Mouse (Mus musculus) heart, adult 2 months (tissue): ENCODE measurements around the gene Slc48a1. TPM values are rescaled to one million over a fixed set of nuclear protein-coding genes. Genes with fewer than 3 reads are reported as not detected.

Experiments used
- DNase-seq, 2 experiments: peaks; one replicate each; pipeline ENCODE4 v3.0.0; 2021
- H3K27ac ChIP-seq: fragments of 200-600 bp; 2 replicates; pipeline ENCODE4 v1.8.1; 2022
- H3K27me3 ChIP-seq: fragments of 200-500 bp; 2 replicates; pipeline ENCODE4 v1.6.1; 2012; ENCODE audit warnings: mild to moderate bottlenecking, low read length, inconsistent platforms, mixed read lengths; ENCODE audit not compliant: control insufficient read depth, insufficient read depth
- H3K36me3 ChIP-seq: fragments of 200-500 bp; 2 replicates; pipeline ENCODE4 v1.6.1; 2012; ENCODE audit warnings: low read length, inconsistent platforms; ENCODE audit not compliant: control insufficient read depth, insufficient read depth
- H3K4me1 ChIP-seq: fragments of 200-500 bp; 2 replicates; pipeline ENCODE4 v1.6.1; 2011; ENCODE audit warnings: low read length; ENCODE audit not compliant: control insufficient read depth, insufficient read depth
- H3K4me3 ChIP-seq: fragments of 200-600 bp; 2 replicates; pipeline ENCODE4 v1.8.1; 2022
- H3K79me2 ChIP-seq: fragments of 200-500 bp; replicated peaks from 2 replicates; pipeline ENCODE4 v1.6.1; 2012; ENCODE audit warnings: mild to moderate bottlenecking, inconsistent platforms, low read length, moderate library complexity, mixed read lengths; ENCODE audit not compliant: control insufficient read depth, insufficient read depth
- H3K9ac ChIP-seq: fragments of 200-500 bp; 2 replicates; pipeline ENCODE4 v1.6.1; 2012; ENCODE audit warnings: low read depth, mild to moderate bottlenecking, control low read depth, inconsistent platforms, low read length, mixed read lengths
- CTCF ChIP-seq: fragments of 200-600 bp; IDR thresholded peaks from 2 replicates; pipeline ENCODE4 v1.8.1; 2022; ENCODE audit warnings: antibody characterized with exemption, mild to moderate bottlenecking, moderate library complexity
- EP300 ChIP-seq: fragments of 200-500 bp; IDR thresholded peaks from 2 replicates; pipeline ENCODE4 v1.6.1; 2011; ENCODE audit warnings: low read depth, low read length, control low read depth; ENCODE audit not compliant: insufficient read depth
- POLR2A ChIP-seq: fragments of 200-500 bp; IDR thresholded peaks from 2 replicates; pipeline ENCODE4 v1.6.1; 2011; ENCODE audit warnings: mild to moderate bottlenecking, low read depth, low read length, control low read depth; ENCODE audit not compliant: insufficient read depth
- WGBS: fragments of 180-500 bp; shearing (Covaris S2); methylation state at CpG from one replicate; pipeline ENCODE4 v1.1.7; 2018; 5-methylcytosine and 5-hydroxymethylcytosine counted together
- intact Hi-C: fragments of 180-260 bp; cut with DNase I; formaldehyde crosslinking; loops from one replicate; pipeline ENCODE4 v1.15.1; 2025
- polyA plus RNA-seq: library from polyadenylated mRNA; depleted of rRNA; stranded (reverse); fragments of >200 nt; gene quantifications from 2 replicates; pipeline ENCODE4 v1.2.3, GENCODE M21; 2012
- total RNA-seq, 2 experiments: library from RNA; stranded (reverse); gene quantifications; 2 replicates each; pipeline ENCODE4 v1.2.3; 2021

Slc48a1 gene
- total and polyA plus RNA-seq, 3 experiments = 72.7 to 85.3 (median 73.0) TPM

DNA sequence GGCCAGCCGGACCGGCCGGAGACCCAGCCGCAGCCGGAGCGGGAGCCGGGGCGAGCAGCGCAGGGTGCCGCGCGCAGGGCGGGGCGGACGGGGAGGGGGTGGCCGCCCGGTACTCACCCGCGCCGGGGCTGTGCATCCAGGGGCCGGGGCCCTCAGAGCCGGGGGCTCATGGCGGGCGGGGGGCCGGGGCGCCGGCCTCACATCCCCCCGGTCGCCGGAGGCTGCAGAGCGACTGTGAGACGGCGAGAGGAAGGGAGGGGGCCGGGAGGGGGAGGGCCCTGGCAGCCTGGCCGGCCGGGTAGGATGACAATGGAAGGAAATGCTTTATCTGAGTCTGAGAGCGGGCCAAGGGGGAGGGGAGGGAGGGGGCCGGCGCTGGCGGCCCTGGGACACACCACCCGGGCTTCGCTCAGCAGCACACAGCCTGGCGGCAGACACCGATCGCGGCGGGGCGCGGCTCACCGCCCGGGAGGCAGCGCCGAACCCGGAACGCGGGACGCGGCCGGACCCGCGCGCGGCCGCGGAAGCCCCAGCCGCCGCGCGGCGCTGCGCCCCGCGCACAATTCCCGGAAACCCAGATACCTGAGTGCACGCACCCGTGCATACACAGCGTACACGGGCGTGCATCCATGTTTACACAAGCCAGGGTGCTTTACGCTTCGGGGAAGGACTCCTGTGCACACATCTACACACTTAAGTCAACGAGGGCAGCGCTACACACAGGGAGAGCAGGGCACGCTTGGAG lies 53.1 kb downstream of the Slc48a1 start:
- Histone ChIP-seq H3K79me2 (0 out of 2 replicates have a peak, but pooled peaks cover 4% of the 10 kb centered on the region), H3K36me3 (peaks cover 2% of the 10 kb centered on the region), H3K4me1 (peaks cover 20% of the 10 kb centered on the region), H3K27me3 (no peaks in the 10 kb centered on the region), H3K9ac (peak overlapping the region; percentile 90), H3K27ac (peak overlapping the region; percentile 88), H3K4me3 (peak overlapping the region; percentile 75)
- intact Hi-C loops = loop anchor here (1.0 kb wide), 1 partner anchor 10 kb away; no protein-coding TSS in a partner anchor
- under 1% methylated on average over 71 of the region's 84 CpGs for WGBS
- DNase-seq = peak; percentile 86 to 90
- TF ChIP-seq CTCF (peak; percentile 48), POLR2A (peak; percentile 59; the same call in 1 of the 2 replicates), EP300 (peak; percentile 39; the same call in 1 of the 2 replicates)

- H3K4me1 ChIP-seq = peaks cover 18% of the 10 kb centered on the region
- peak overlapping the region; percentile 88 for H3K27ac ChIP-seq
- 11% methylated on average over 10 of the region's 10 CpGs for WGBS
- H3K79me2 ChIP-seq = 0 out of 2 replicates have a peak, but pooled peaks cover 3% of the 10 kb centered on the region
- TF ChIP-seq CTCF (no peak), POLR2A (no peak), EP300 (no peak)
- H3K4me3 ChIP-seq = peak overlapping the region; percentile 75; the same call in 1 of the 2 replicates
- peak overlapping the region; percentile 79 for H3K9ac ChIP-seq
- peak; percentile 58 to 60 for DNase-seq
- H3K36me3 ChIP-seq = no peaks in the 10 kb centered on the region; the same call in 1 of the 2 replicates
- H3K27me3 ChIP-seq = no peaks in the 10 kb centered on the region
- intact Hi-C loops = loop anchor here (1.0 kb wide), 1 partner anchor 11 kb away; no protein-coding TSS in a partner anchor
These were observed 53.8 kb downstream of the Slc48a1 start for GRCm38 (mm10) chr15:97831987-97832640.

GRCm38 (mm10) chr15:97832764-97833479 lies 54.6 kb downstream of the Slc48a1 start:
- intact Hi-C loops = no loop called here
- H3K4me1 ChIP-seq = peaks cover 23% of the 10 kb centered on the region
- 71% methylated on average over 9 of the region's 9 CpGs for WGBS

GRCm38 (mm10) chr15:97836153-97836893 lies 58.0 kb downstream of the Slc48a1 start:
- intact Hi-C loops = no loop called here
- WGBS = 76% methylated on average over 17 of the region's 17 CpGs
- no peaks in the 10 kb centered on the region for H3K79me2 ChIP-seq
- DNase-seq = peak in 1 of 2 experiments; percentile 10
- no peak for TF ChIP-seq EP300
- no peak for TF ChIP-seq POLR2A
- TF ChIP-seq CTCF = no peak
- H3K4me1 ChIP-seq = peaks cover 41% of the 10 kb centered on the region
- peak overlapping the region; percentile 56 for H3K27ac ChIP-seq
- no peak overlapping the region for H3K9ac ChIP-seq
- H3K27me3 ChIP-seq = no peaks in the 10 kb centered on the region
- H3K36me3 ChIP-seq = peaks cover 4% of the 10 kb centered on the region
- no peak overlapping the region for H3K4me3 ChIP-seq

More at GRCm38 (mm10) chr15:97832764-97833479, 54.6 kb downstream of the Slc48a1 start:
- peak in 1 of 2 experiments; percentile 24 for DNase-seq
- H3K36me3 ChIP-seq = no peaks in the 10 kb centered on the region; the same call in 1 of the 2 replicates
- no peak for TF ChIP-seq CTCF
- TF ChIP-seq EP300 = no peak
- no peak for TF ChIP-seq POLR2A
- H3K79me2 ChIP-seq = 0 out of 2 replicates have a peak, but pooled peaks cover 2% of the 10 kb centered on the region
- H3K4me3 ChIP-seq = no peak overlapping the region
- H3K27me3 ChIP-seq = no peaks in the 10 kb centered on the region
- H3K27ac ChIP-seq = peak overlapping the region; percentile 88
- no peak overlapping the region for H3K9ac ChIP-seq

- WGBS = 30% methylated on average over 8 of the region's 8 CpGs
- Histone ChIP-seq H3K79me2 (no peaks in the 10 kb centered on the region), H3K36me3 (peaks cover 4% of the 10 kb centered on the region), H3K27ac (peak overlapping the region; percentile 56), H3K9ac (no peak overlapping the region), H3K4me3 (no peak overlapping the region), H3K27me3 (no peaks in the 10 kb centered on the region), H3K4me1 (peaks cover 41% of the 10 kb centered on the region)
- no peak for TF ChIP-seq POLR2A
- TF ChIP-seq EP300 = no peak
- TF ChIP-seq CTCF = no peak
- intact Hi-C loops = no loop called here
- DNase-seq = no peak
These were observed 58.6 kb downstream of the Slc48a1 start for GRCm38 (mm10) chr15:97836894-97837247.
